Mouse (Mus musculus) embryo, embryonic 10 days (tissue): ENCODE results near the gene Gm9803.
"Not testable (repeated sequence)": the region's sequence is repeated elsewhere in the genome, so short reads cannot be mapped to it uniquely, and the experiment has no call there.

ENCODE experiments used
- DNase-seq: peaks from one replicate; pipeline ENCODE4 v3.0.0-alpha.2; 2015; ENCODE audit warnings: low spot score

The Gm9803 gene

GRCm38 (mm10) chr10:43523931-43524330 lies at the start of gene Gm9803:
Gm9803 (plus strand) TSS chr10:43524084.
- not testable (repeated sequence) for DNase-seq

- DNase-seq = no peak
Measured at GRCm38 (mm10) chr10:43475376-43475775, 48.5 kb upstream of the Gm9803 start.

- peak; percentile 63 for DNase-seq
Measured at GRCm38 (mm10) chr10:43477459-43477858, 46.4 kb upstream of the Gm9803 start.

- DNase-seq = peak; percentile 89
Measured at GRCm38 (mm10) chr10:43477865-43478681, 45.8 kb upstream of the Gm9803 start.

- peak; percentile 68 for DNase-seq
Measured at GRCm38 (mm10) chr10:43478751-43479435, 45.0 kb upstream of the Gm9803 start, which contains the start of gene Bend3. Bend3 (plus strand) TSS chr10:43478831.

- peak; percentile 78 for DNase-seq
Measured at GRCm38 (mm10) chr10:43479436-43480157, 44.3 kb upstream of the Gm9803 start.

- DNase-seq = peak; percentile 41
Measured at GRCm38 (mm10) chr10:43480227-43480849, 43.5 kb upstream of the Gm9803 start.

- DNase-seq = no peak
Measured at GRCm38 (mm10) chr10:43481179-43481578, 42.7 kb upstream of the Gm9803 start.

DNA sequence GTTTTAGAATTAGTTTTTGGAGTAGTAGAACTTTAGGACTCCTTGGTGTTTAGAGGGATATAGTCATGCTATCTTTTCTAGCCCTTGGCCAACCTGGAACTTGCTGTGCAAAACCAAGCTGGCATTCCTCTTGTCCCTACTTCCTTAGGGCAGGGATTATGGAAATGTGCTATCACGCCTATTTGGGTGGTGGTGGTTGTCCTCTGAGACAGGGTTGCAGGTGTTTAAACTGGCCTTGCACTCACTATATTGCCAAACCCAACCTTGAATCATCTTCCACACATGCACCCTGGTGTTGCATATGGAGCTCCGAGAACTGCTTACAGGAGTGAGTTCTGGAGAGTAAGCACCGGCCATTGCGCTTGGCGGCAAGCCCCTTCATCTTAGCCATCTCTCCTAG lies 41.9 kb upstream of the Gm9803 start:
- no peak for DNase-seq

DNA sequence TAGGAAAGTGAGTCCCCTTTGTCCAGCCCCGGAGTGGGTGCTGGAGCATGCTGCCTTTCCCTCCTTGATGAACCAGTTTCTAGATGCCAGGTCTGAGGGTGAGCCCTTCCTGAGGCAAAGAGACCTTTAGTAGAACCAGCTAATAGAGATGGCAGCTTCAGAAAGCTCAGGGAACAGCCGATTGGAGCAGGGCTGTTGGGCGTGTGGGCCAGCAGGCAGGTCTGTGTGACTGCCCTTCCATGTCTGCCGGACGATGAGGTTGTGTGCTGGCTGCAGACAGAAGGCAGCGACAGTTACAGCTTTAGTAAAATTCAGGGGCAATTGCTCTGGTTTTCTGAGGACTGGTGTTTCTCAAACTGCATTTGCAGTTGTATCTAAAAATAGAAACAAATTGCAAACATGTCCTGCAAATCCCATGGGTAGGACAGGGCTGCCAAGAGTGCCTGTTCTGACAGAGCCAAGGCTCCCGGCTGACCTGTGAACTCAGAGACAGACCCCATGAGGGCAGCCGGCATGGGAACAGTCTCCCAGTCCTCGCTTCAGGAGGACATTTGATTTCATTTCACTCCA lies 40.4 kb upstream of the Gm9803 start:
- DNase-seq = peak; percentile 43

- no peak for DNase-seq
Measured at GRCm38 (mm10) chr10:43485751-43486268, 38.1 kb upstream of the Gm9803 start.

DNA sequence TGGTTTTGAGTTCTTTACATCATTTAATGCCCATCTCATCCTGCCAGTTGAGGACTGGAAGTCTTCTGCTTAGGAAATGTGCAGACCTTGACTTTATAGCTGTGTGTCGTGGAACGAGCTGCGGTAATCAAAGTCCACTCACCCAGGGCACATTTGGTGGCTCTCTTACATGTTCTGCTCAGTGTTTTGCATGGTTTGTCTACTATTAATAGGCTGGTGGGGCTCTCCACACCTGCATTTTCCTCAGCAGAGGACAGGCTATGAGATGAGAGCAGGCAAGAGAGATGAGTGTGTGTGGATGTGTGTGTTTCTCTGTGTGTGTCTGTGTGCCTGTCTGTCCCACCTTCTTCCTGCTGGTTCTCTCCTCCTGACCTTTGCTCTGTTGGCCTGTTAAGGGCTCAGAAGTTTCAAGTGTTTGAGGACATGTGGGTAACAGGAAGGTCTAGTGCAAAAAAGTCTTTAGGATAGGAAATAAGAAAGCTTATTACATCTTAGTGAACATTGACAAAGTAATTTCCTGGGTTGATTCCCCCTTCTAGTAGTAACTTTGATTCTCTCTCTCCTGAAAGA lies 36.4 kb upstream of the Gm9803 start:
- DNase-seq = no peak

- DNase-seq = no peak
Measured at GRCm38 (mm10) chr10:43488258-43488657, 35.6 kb upstream of the Gm9803 start.

GRCm38 (mm10) chr10:43489139-43489538 lies 34.7 kb upstream of the Gm9803 start:
- DNase-seq = no peak

GRCm38 (mm10) chr10:43489550-43489949 lies 34.3 kb upstream of the Gm9803 start:
- DNase-seq = peak; percentile 56

- no peak for DNase-seq
Measured at GRCm38 (mm10) chr10:43490034-43490433, 33.9 kb upstream of the Gm9803 start.

- no peak for DNase-seq
Measured at GRCm38 (mm10) chr10:43490846-43491245, 33.0 kb upstream of the Gm9803 start.

GRCm38 (mm10) chr10:43502599-43502998 lies 21.3 kb upstream of the Gm9803 start:
- DNase-seq = no peak

DNA sequence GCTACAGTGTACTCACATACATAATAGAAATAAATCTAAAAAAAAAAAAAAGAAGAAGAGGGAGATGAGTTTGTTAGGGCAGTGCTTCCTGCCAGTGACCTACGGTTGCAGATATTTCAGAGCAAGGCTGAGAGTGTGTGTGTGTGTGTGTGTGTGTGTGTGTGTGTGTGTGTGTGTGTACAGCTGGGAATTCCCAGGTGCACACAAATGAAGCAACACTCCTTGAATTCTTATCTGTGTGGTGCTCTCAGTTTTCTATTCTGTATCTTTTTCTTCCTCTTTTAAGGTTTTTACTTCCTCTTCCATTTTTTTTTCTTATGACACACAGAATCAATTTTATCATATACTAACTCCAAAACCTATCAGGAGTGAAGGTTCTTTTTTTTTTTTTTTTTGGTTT lies 19.6 kb upstream of the Gm9803 start:
- no peak for DNase-seq

GRCm38 (mm10) chr10:43507051-43507450 lies 16.8 kb upstream of the Gm9803 start:
- DNase-seq = no peak

GRCm38 (mm10) chr10:43509228-43509627 lies 14.7 kb upstream of the Gm9803 start:
- no peak for DNase-seq
